Mouse (Mus musculus): ENCODE data around the gene C5ar2. TPM values are rescaled to one million over a fixed set of nuclear protein-coding genes. Genes with fewer than 3 reads are reported as not detected.
"Not testable (repeated sequence)": the region's sequence is repeated elsewhere in the genome, so short reads cannot be mapped to it uniquely, and the experiment has no call there.

C5ar2 gene
- polyA plus RNA-seq, 1 experiment from 2014 or later: 0.13 TPM

DNA sequence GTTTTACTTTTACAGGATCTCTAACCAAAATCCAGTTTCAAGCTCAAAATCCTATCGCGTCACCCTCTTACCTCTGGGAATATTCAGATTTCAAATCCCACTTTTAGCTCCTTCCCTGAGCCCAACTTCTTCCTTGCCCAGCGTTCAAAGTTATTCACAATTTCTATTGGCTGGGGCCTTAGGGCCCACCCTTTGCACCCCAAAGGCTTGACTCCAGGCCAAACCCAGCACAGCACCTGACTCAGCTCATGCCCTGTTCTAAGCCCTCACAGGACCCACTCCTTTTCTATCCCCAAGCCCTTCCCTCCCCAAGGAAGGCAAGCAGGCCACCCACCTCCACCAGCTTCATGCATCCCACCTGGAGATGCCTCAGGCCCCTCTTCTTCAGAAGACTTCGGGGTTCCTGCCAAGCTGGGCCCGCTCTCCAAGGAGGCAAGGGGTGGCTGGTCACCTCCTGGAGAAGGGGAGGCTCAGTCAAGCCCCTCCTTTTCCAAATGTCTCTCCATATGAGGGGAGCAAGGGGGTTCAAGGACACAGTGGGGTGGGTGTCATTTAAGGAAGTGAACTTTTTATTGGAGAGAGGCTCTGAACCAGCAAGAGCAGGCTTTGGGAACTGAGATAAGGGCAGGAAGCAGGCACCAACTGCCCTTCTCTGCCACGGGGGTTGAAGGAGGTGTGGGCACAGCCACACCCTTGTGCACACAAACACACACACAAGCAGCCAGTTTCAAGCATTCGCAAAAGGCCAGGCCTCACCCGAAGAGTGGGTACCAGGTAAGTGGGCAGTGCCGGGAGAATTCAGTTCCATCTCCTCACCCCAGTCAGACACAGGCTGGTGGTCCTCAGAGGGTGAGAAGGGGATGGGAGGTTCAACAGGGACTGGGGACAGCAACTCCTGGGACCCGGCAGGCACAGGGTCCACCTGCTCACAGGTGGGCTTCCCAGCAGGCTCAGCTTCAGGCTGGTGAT lies 31.3 kb upstream of the C5ar2 start:
- Histone ChIP-seq H3K4me2 (ENCODE audit: low read length) (no peak overlapping the region), H3K27me3 (replicated peaks; ENCODE audit: control insufficient read depth, insufficient read depth, low read length) (no peaks in the 10 kb centered on the region), H3K4me1 (ENCODE audit: control insufficient read depth, insufficient read depth, low read depth, low read length) (peaks cover 25% of the 10 kb centered on the region), H3K4me3 (ENCODE audit: low read length) (no peak overlapping the region), H3K36me3 (ENCODE audit: control insufficient read depth, insufficient read depth, low read length) (peaks cover 13% of the 10 kb centered on the region), H3K27ac (ENCODE audit: low read depth, low read length) (no peak overlapping the region), H3K9ac (ENCODE audit: low read depth, low read length) (no peak overlapping the region), H3K9me3 (ENCODE audit: control insufficient read depth, low read length) (no peaks in the 10 kb centered on the region)
- ATAC-seq: no peak
- 89% methylated on average over 9 of the region's 10 CpGs for WGBS

DNA sequence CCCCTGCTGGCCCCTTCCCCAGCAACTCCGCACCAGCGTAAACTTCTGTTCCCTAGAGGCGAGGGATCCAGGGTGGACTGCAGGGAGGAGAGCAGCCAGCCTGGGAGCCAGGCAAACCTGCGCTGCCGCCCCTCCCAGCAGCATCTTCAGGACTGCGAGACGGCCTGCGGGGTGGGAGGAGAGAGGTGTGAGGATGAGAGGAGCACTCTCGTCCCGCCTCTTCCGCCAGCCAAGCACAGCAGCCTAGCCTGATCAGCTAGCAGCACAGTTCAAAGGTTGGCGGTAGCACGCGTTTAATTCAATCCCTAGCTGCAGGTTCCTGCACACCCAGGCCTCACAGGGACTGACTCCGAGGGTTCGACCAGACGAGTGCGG lies 29.8 kb upstream of the C5ar2 start:
- Histone ChIP-seq H3K4me3 (ENCODE audit: low read length) (peak overlapping the region; percentile 83), H3K27ac (ENCODE audit: low read depth, low read length) (peak overlapping the region; percentile 96), H3K4me1 (ENCODE audit: control insufficient read depth, insufficient read depth, low read depth, low read length) (peaks cover 31% of the 10 kb centered on the region), H3K9ac (ENCODE audit: low read depth, low read length) (peak overlapping the region; percentile 94), H3K27me3 (replicated peaks; ENCODE audit: control insufficient read depth, insufficient read depth, low read length) (no peaks in the 10 kb centered on the region), H3K4me2 (ENCODE audit: low read length) (peak overlapping the region; percentile 64), H3K36me3 (ENCODE audit: control insufficient read depth, insufficient read depth, low read length) (peaks cover 10% of the 10 kb centered on the region), H3K9me3 (ENCODE audit: control insufficient read depth, low read length) (no peaks in the 10 kb centered on the region)
- under 1% methylated on average over 16 of the region's 18 CpGs for WGBS
- ATAC-seq: peak; percentile 78

DNA sequence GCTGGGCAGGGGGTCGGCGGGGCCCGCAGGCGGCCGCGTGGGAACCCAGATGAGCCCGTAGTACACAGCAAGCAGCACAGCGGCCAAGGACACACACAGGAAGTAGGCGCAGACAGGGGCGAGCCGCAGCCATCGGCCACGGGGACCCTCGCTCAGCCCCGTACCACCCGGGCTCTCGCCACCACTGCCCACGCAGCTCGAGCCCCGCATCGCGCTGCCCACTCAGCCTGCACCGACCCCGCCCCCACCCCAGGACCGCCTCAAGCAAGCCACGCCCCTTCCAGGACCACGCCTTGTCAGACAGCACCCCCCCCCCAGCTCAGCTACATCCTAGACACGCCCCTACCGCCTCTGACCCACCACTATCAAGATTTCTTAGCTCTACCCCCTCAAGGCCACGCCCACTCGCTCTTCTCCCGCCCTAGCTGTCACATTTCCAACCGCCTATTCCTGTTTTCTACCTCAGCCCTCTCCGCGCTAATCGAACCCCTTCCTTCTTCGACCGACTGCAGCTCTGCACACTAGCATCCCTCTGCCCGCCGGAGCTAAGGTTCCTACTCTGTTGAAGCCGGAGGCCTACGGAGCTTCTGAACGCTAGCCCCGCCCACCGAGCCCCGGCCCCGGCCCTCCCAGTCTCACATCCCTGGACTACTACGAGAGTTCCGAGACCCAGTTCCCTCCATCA lies 29.3 kb upstream of the C5ar2 start, which contains the start of gene Inafm1:
Gene Inafm1 (minus strand): TSS at position 537 of the 685 bp plus-strand sequence.
- ATAC-seq: peak; percentile 83

DNA sequence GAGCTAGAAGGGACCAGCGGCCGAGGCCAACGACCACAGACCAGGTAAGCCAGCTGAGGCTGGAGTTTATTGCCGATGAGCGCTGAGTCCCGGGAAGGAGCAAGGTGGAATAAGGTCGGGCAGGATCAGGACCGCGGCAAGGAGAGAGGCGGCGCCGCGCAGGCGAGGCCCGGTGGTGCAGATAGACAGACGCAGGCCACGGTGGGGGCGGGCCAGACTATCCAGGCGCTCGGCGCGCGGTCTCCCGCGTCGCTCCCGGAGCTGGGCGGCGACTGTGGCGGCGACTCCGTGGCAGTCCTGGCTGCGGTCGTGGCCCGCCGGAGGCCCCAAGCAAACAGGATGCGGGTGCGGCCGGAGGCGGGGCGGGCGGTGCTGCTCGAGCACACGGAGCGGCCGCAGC lies 28.7 kb upstream of the C5ar2 start:
- ATAC-seq: peak; percentile 60
- Histone ChIP-seq H3K4me2 (ENCODE audit: low read length) (peak overlapping the region; percentile 64), H3K9me3 (ENCODE audit: control insufficient read depth, low read length) (no peaks in the 10 kb centered on the region), H3K9ac (ENCODE audit: low read depth, low read length) (peak overlapping the region; percentile 94), H3K27ac (ENCODE audit: low read depth, low read length) (peak overlapping the region; percentile 96), H3K4me1 (ENCODE audit: control insufficient read depth, insufficient read depth, low read depth, low read length) (peaks cover 31% of the 10 kb centered on the region), H3K27me3 (replicated peaks; ENCODE audit: control insufficient read depth, insufficient read depth, low read length) (no peaks in the 10 kb centered on the region), H3K36me3 (ENCODE audit: control insufficient read depth, insufficient read depth, low read length) (peaks cover 8% of the 10 kb centered on the region; the same call in 1 of the 2 replicates), H3K4me3 (ENCODE audit: low read length) (peak overlapping the region; percentile 83)
- under 1% methylated on average over 32 of the region's 46 CpGs for WGBS

More for the DNA sequence above, 29.3 kb upstream of the C5ar2 start, which contains the start of gene Inafm1:
- under 1% methylated on average over 37 of the region's 49 CpGs for WGBS
- H3K4me1 ChIP-seq (ENCODE audit: control insufficient read depth, insufficient read depth, low read depth, low read length): peaks cover 31% of the 10 kb centered on the region
- H3K4me3 ChIP-seq (ENCODE audit: low read length): peak within 1 kb of the TSS; percentile 83
- H3K36me3 ChIP-seq (ENCODE audit: control insufficient read depth, insufficient read depth, low read length): peaks cover 9% of the 10 kb centered on the region
- H3K27me3 ChIP-seq (replicated peaks; ENCODE audit: control insufficient read depth, insufficient read depth, low read length): no peaks in the 10 kb centered on the region
- H3K9me3 ChIP-seq (ENCODE audit: control insufficient read depth, low read length): no peaks in the 10 kb centered on the region
- H3K4me2 ChIP-seq (ENCODE audit: low read length): peak within 1 kb of the TSS; percentile 64
- H3K9ac ChIP-seq (ENCODE audit: low read depth, low read length): peak within 1 kb of the TSS; percentile 94
- H3K27ac ChIP-seq (ENCODE audit: low read depth, low read length): peak within 1 kb of the TSS; percentile 96

DNA sequence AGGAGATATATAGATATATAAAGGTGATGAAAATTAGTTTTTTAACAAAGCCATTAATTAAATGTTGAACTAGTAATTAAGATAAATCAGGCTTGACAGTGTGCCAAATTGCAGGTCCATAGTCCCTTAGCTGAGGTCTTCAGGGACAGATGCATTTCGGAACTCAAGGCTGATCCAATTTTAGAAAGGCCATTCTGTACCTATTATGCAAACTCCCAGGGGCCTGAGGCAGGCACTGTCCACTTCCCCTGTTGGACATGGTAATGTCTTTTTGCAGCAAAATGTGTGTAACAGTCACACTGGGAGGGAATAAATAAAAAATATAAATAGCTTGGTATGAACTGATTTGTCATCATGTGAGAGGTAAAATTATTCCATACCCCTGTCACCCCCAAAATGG lies 27.2 kb upstream of the C5ar2 start:
- ATAC-seq: no peak
- Histone ChIP-seq H3K4me3 (ENCODE audit: low read length) (no peak overlapping the region; the same call in 1 of the 2 replicates), H3K27ac (ENCODE audit: low read depth, low read length) (no peak overlapping the region), H3K36me3 (ENCODE audit: control insufficient read depth, insufficient read depth, low read length) (peaks cover 8% of the 10 kb centered on the region; the same call in 1 of the 2 replicates), H3K4me1 (ENCODE audit: control insufficient read depth, insufficient read depth, low read depth, low read length) (peaks cover 31% of the 10 kb centered on the region), H3K9me3 (ENCODE audit: control insufficient read depth, low read length) (no peaks in the 10 kb centered on the region), H3K27me3 (replicated peaks; ENCODE audit: control insufficient read depth, insufficient read depth, low read length) (no peaks in the 10 kb centered on the region), H3K4me2 (ENCODE audit: low read length) (peak overlapping the region; percentile 64), H3K9ac (ENCODE audit: low read depth, low read length) (peak overlapping the region; percentile 10; the same call in 1 of the 2 replicates)
- 37% methylated on average over 1 of the region's 1 CpGs for WGBS

DNA sequence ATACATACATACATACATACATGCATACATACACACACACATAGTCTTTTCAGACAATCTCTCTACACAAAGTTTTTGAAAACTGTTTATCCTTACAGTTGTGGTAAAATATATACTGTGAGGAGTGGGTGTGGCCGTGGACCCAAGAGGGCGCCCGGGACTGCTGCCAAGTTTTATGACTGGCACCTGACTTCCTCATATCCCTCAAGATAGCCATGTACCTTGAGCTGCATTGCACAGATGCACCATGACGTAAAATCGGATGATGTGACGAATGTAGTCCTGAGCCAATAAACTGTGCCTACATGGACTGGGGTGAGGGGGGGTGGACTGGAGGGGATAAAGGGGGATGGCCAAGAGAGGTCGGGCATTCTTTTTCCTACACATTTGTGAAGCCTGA lies 22.6 kb upstream of the C5ar2 start:
- 87% methylated on average over 7 of the region's 7 CpGs for WGBS
- not testable (repeated sequence) for H3K36me3 ChIP-seq (ENCODE audit: control insufficient read depth, insufficient read depth, low read length); H3K27ac ChIP-seq (ENCODE audit: low read depth, low read length); H3K4me3 ChIP-seq (ENCODE audit: low read length); H3K9me3 ChIP-seq (ENCODE audit: control insufficient read depth, low read length); H3K9ac ChIP-seq (ENCODE audit: low read depth, low read length); H3K4me2 ChIP-seq (ENCODE audit: low read length); ATAC-seq; H3K27me3 ChIP-seq (replicated peaks; ENCODE audit: control insufficient read depth, insufficient read depth, low read length)
- H3K4me1 ChIP-seq (ENCODE audit: control insufficient read depth, insufficient read depth, low read depth, low read length): peaks cover 19% of the 10 kb centered on the region

DNA sequence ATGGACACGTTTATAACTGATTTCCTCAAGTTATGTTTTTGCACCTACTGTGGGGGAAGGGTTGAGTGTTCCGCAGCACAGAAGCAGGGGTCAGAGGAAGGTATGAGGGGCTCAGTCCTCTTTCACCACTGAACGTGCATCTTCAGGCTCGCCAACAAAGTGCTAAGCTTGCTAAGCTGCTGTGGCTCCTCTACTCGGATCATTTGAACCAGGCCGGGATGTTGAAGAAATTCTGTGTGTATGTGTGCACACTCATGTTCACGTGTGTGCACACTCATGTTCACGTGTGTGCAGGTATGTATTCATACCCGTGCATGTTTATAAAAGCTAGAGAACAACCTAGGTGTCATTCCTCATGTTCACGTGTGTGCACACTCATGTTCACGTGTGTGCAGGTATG lies 21.9 kb upstream of the C5ar2 start:
- Histone ChIP-seq H3K4me1 (ENCODE audit: control insufficient read depth, insufficient read depth, low read depth, low read length) (peaks cover 12% of the 10 kb centered on the region), H3K27ac (ENCODE audit: low read depth, low read length) (no peak overlapping the region), H3K9ac (ENCODE audit: low read depth, low read length) (no peak overlapping the region), H3K4me2 (ENCODE audit: low read length) (no peak overlapping the region), H3K27me3 (replicated peaks; ENCODE audit: control insufficient read depth, insufficient read depth, low read length) (no peaks in the 10 kb centered on the region), H3K4me3 (ENCODE audit: low read length) (no peak overlapping the region), H3K9me3 (ENCODE audit: control insufficient read depth, low read length) (0 out of 2 replicates have a peak, but pooled peaks cover 2% of the 10 kb centered on the region), H3K36me3 (ENCODE audit: control insufficient read depth, insufficient read depth, low read length) (no peaks in the 10 kb centered on the region)
- 86% methylated on average over 11 of the region's 11 CpGs for WGBS
- no peak for ATAC-seq

DNA sequence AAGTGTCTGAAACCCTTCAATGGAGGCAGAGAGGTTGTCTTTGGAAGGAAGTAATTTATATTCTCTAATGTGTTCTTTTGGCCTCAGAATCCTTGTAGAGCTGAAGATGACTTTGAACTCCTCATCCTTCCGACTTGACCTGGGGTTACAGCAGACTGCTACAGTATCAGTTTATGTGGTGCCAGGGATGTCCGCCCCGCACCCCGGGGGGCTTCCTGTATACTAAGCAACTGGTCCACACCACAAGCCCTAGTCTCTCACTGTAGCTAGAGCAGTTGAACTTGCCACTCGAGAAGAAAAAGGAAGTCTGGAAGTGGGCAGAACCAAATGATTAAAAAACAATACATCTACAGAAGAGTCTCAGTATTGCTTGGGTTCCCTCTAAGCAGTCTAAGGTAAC lies 19.9 kb upstream of the C5ar2 start:
- no peak for ATAC-seq
- Histone ChIP-seq H3K9ac (ENCODE audit: low read depth, low read length) (no peak overlapping the region), H3K9me3 (ENCODE audit: control insufficient read depth, low read length) (0 out of 2 replicates have a peak, but pooled peaks cover 2% of the 10 kb centered on the region), H3K36me3 (ENCODE audit: control insufficient read depth, insufficient read depth, low read length) (no peaks in the 10 kb centered on the region), H3K27ac (ENCODE audit: low read depth, low read length) (no peak overlapping the region), H3K4me1 (ENCODE audit: control insufficient read depth, insufficient read depth, low read depth, low read length) (no peaks in the 10 kb centered on the region), H3K4me3 (ENCODE audit: low read length) (no peak overlapping the region), H3K4me2 (ENCODE audit: low read length) (no peak overlapping the region), H3K27me3 (replicated peaks; ENCODE audit: control insufficient read depth, insufficient read depth, low read length) (no peaks in the 10 kb centered on the region)
- 82% methylated on average over 5 of the region's 5 CpGs for WGBS

Measured in hindbrain, embryonic 16.5 days (tissue).